Mouse (Mus musculus): ENCODE measurements around the gene Rho. TPM values are rescaled to one million over a fixed set of nuclear protein-coding genes. Genes with fewer than 3 reads are reported as not detected.
A peak's percentile ranks its signal among the peaks of the same experiment; 100 is the strongest.

Gene Rho
- polyA plus RNA-seq (2015; fragmentation: Nextera tagmentation; extraction: Ambion mirVana) = not detected in 2 replicates

- no peak within 1 kb of the TSS for H3K4me3 ChIP-seq (ENCODE audit: low read depth, low read length)
- no peak within 1 kb of the TSS for H3K9ac ChIP-seq (ENCODE audit: low read depth, low read length)
- no peak for ATAC-seq (ENCODE audit: low read depth)
- no peaks in the 10 kb centered on the region for H3K4me1 ChIP-seq (ENCODE audit: control insufficient read depth, low read depth, low read length)
- H3K4me2 ChIP-seq (ENCODE audit: low read depth, low read length) = no peak within 1 kb of the TSS
- 74% methylated on average over 14 of the region's 14 CpGs for WGBS (ENCODE audit: insufficient replicate concordance)
- H3K27ac ChIP-seq (ENCODE audit: low read length) = no peak within 1 kb of the TSS
- H3K36me3 ChIP-seq (ENCODE audit: control insufficient read depth, insufficient read depth) = no peaks in the 10 kb centered on the region
- H3K27me3 ChIP-seq (ENCODE audit: control insufficient read depth, insufficient read depth, low read depth, low read length) = no peaks in the 10 kb centered on the region
- no peaks in the 10 kb centered on the region for H3K9me3 ChIP-seq (replicated peaks; ENCODE audit: control insufficient read depth, low read length)
Measured at GRCm38 (mm10) chr6:115931639-115932038, at the start of gene Rho. Gene Rho (plus strand): TSS chr6:115931748.

- no peak overlapping the region for H3K4me2 ChIP-seq (ENCODE audit: low read depth, low read length)
- no peaks in the 10 kb centered on the region for H3K9me3 ChIP-seq (replicated peaks; ENCODE audit: control insufficient read depth, low read length)
- peaks cover 4% of the 10 kb centered on the region for H3K4me1 ChIP-seq (ENCODE audit: control insufficient read depth, low read depth, low read length)
- H3K27me3 ChIP-seq (ENCODE audit: control insufficient read depth, insufficient read depth, low read depth, low read length) = no peaks in the 10 kb centered on the region
- H3K36me3 ChIP-seq (ENCODE audit: control insufficient read depth, insufficient read depth) = no peaks in the 10 kb centered on the region
- H3K4me3 ChIP-seq (ENCODE audit: low read depth, low read length) = no peak overlapping the region
- H3K9ac ChIP-seq (ENCODE audit: low read depth, low read length) = no peak overlapping the region
- peak; percentile 37 for ATAC-seq (ENCODE audit: low read depth)
- no peak overlapping the region for H3K27ac ChIP-seq (ENCODE audit: low read length)
Measured at GRCm38 (mm10) chr6:115884018-115884417, 47.5 kb upstream of the Rho start.

GRCm38 (mm10) chr6:115886894-115887293, 44.7 kb upstream of the Rho start:
- H3K36me3 ChIP-seq (ENCODE audit: control insufficient read depth, insufficient read depth) = no peaks in the 10 kb centered on the region
- H3K27me3 ChIP-seq (ENCODE audit: control insufficient read depth, insufficient read depth, low read depth, low read length) = no peaks in the 10 kb centered on the region
- H3K9ac ChIP-seq (ENCODE audit: low read depth, low read length) = no peak overlapping the region
- ATAC-seq (ENCODE audit: low read depth) = peak; percentile 16; the same call in 1 of the 2 replicates
- H3K9me3 ChIP-seq (replicated peaks; ENCODE audit: control insufficient read depth, low read length) = no peaks in the 10 kb centered on the region
- H3K4me1 ChIP-seq (ENCODE audit: control insufficient read depth, low read depth, low read length) = peaks cover 4% of the 10 kb centered on the region
- no peak overlapping the region for H3K4me2 ChIP-seq (ENCODE audit: low read depth, low read length)
- no peak overlapping the region for H3K4me3 ChIP-seq (ENCODE audit: low read depth, low read length)
- no peak overlapping the region for H3K27ac ChIP-seq (ENCODE audit: low read length)
- WGBS (ENCODE audit: insufficient replicate concordance) = 15% methylated on average over 4 of the region's 4 CpGs

- ATAC-seq (ENCODE audit: low read depth) = no peak
- WGBS (ENCODE audit: insufficient replicate concordance) = 85% methylated on average over 3 of the region's 3 CpGs
- no peak overlapping the region for H3K4me2 ChIP-seq (ENCODE audit: low read depth, low read length)
- H3K27me3 ChIP-seq (ENCODE audit: control insufficient read depth, insufficient read depth, low read depth, low read length) = no peaks in the 10 kb centered on the region
- H3K4me3 ChIP-seq (ENCODE audit: low read depth, low read length) = no peak overlapping the region
- no peaks in the 10 kb centered on the region for H3K9me3 ChIP-seq (replicated peaks; ENCODE audit: control insufficient read depth, low read length)
- H3K9ac ChIP-seq (ENCODE audit: low read depth, low read length) = no peak overlapping the region
- H3K27ac ChIP-seq (ENCODE audit: low read length) = no peak overlapping the region
- peaks cover 4% of the 10 kb centered on the region for H3K4me1 ChIP-seq (ENCODE audit: control insufficient read depth, low read depth, low read length)
- H3K36me3 ChIP-seq (ENCODE audit: control insufficient read depth, insufficient read depth) = no peaks in the 10 kb centered on the region
Measured at GRCm38 (mm10) chr6:115888296-115888695, 43.3 kb upstream of the Rho start.

- no peaks in the 10 kb centered on the region for H3K36me3 ChIP-seq (ENCODE audit: control insufficient read depth, insufficient read depth)
- no peak overlapping the region for H3K4me3 ChIP-seq (ENCODE audit: low read depth, low read length)
- no peak overlapping the region for H3K4me2 ChIP-seq (ENCODE audit: low read depth, low read length)
- no peaks in the 10 kb centered on the region for H3K9me3 ChIP-seq (replicated peaks; ENCODE audit: control insufficient read depth, low read length)
- no peaks in the 10 kb centered on the region for H3K27me3 ChIP-seq (ENCODE audit: control insufficient read depth, insufficient read depth, low read depth, low read length)
- H3K4me1 ChIP-seq (ENCODE audit: control insufficient read depth, low read depth, low read length) = peaks cover 4% of the 10 kb centered on the region
- no peak for ATAC-seq (ENCODE audit: low read depth)
- no peak overlapping the region for H3K9ac ChIP-seq (ENCODE audit: low read depth, low read length)
- H3K27ac ChIP-seq (ENCODE audit: low read length) = no peak overlapping the region
- WGBS (ENCODE audit: insufficient replicate concordance) = 65% methylated on average over 8 of the region's 8 CpGs
Measured at GRCm38 (mm10) chr6:115890601-115891000, 40.9 kb upstream of the Rho start.

- Histone ChIP-seq H3K9me3 (replicated peaks; ENCODE audit: control insufficient read depth, low read length) (no peaks in the 10 kb centered on the region), H3K4me2 (ENCODE audit: low read depth, low read length) (no peak overlapping the region), H3K36me3 (ENCODE audit: control insufficient read depth, insufficient read depth) (no peaks in the 10 kb centered on the region), H3K4me1 (ENCODE audit: control insufficient read depth, low read depth, low read length) (peaks cover 4% of the 10 kb centered on the region), H3K9ac (ENCODE audit: low read depth, low read length) (no peak overlapping the region), H3K27ac (ENCODE audit: low read length) (no peak overlapping the region), H3K27me3 (ENCODE audit: control insufficient read depth, insufficient read depth, low read depth, low read length) (no peaks in the 10 kb centered on the region), H3K4me3 (ENCODE audit: low read depth, low read length) (no peak overlapping the region)
- no peak for ATAC-seq (ENCODE audit: low read depth)
- WGBS (ENCODE audit: insufficient replicate concordance) = 72% methylated on average over 6 of the region's 6 CpGs
Measured at GRCm38 (mm10) chr6:115891061-115891460, 40.5 kb upstream of the Rho start.

GRCm38 (mm10) chr6:115891497-115892061, 40.0 kb upstream of the Rho start:
- H3K4me2 ChIP-seq (ENCODE audit: low read depth, low read length) = no peak overlapping the region
- H3K36me3 ChIP-seq (ENCODE audit: control insufficient read depth, insufficient read depth) = no peaks in the 10 kb centered on the region
- no peaks in the 10 kb centered on the region for H3K9me3 ChIP-seq (replicated peaks; ENCODE audit: control insufficient read depth, low read length)
- WGBS (ENCODE audit: insufficient replicate concordance) = 65% methylated on average over 8 of the region's 8 CpGs
- H3K4me1 ChIP-seq (ENCODE audit: control insufficient read depth, low read depth, low read length) = peaks cover 3% of the 10 kb centered on the region
- no peak overlapping the region for H3K27ac ChIP-seq (ENCODE audit: low read length)
- no peak overlapping the region for H3K9ac ChIP-seq (ENCODE audit: low read depth, low read length)
- ATAC-seq (ENCODE audit: low read depth) = no peak
- H3K4me3 ChIP-seq (ENCODE audit: low read depth, low read length) = no peak overlapping the region
- H3K27me3 ChIP-seq (ENCODE audit: control insufficient read depth, insufficient read depth, low read depth, low read length) = no peaks in the 10 kb centered on the region

GRCm38 (mm10) chr6:115892363-115892762, 39.2 kb upstream of the Rho start:
- Histone ChIP-seq H3K27ac (ENCODE audit: low read length) (no peak overlapping the region), H3K4me3 (ENCODE audit: low read depth, low read length) (no peak overlapping the region), H3K27me3 (ENCODE audit: control insufficient read depth, insufficient read depth, low read depth, low read length) (no peaks in the 10 kb centered on the region), H3K4me1 (ENCODE audit: control insufficient read depth, low read depth, low read length) (no peaks in the 10 kb centered on the region), H3K36me3 (ENCODE audit: control insufficient read depth, insufficient read depth) (no peaks in the 10 kb centered on the region), H3K4me2 (ENCODE audit: low read depth, low read length) (no peak overlapping the region), H3K9ac (ENCODE audit: low read depth, low read length) (no peak overlapping the region), H3K9me3 (replicated peaks; ENCODE audit: control insufficient read depth, low read length) (no peaks in the 10 kb centered on the region)
- ATAC-seq (ENCODE audit: low read depth) = no peak
- WGBS (ENCODE audit: insufficient replicate concordance) = 41% methylated on average over 3 of the region's 3 CpGs

GRCm38 (mm10) chr6:115896346-115896745, 35.2 kb upstream of the Rho start:
- ATAC-seq (ENCODE audit: low read depth) = no peak
- H3K4me2 ChIP-seq (ENCODE audit: low read depth, low read length) = no peak overlapping the region
- H3K4me1 ChIP-seq (ENCODE audit: control insufficient read depth, low read depth, low read length) = no peaks in the 10 kb centered on the region
- H3K9ac ChIP-seq (ENCODE audit: low read depth, low read length) = no peak overlapping the region
- no peak overlapping the region for H3K4me3 ChIP-seq (ENCODE audit: low read depth, low read length)
- H3K27me3 ChIP-seq (ENCODE audit: control insufficient read depth, insufficient read depth, low read depth, low read length) = no peaks in the 10 kb centered on the region
- no peaks in the 10 kb centered on the region for H3K9me3 ChIP-seq (replicated peaks; ENCODE audit: control insufficient read depth, low read length)
- no peaks in the 10 kb centered on the region for H3K36me3 ChIP-seq (ENCODE audit: control insufficient read depth, insufficient read depth)
- WGBS (ENCODE audit: insufficient replicate concordance) = 79% methylated on average over 1 of the region's 1 CpGs
- no peak overlapping the region for H3K27ac ChIP-seq (ENCODE audit: low read length)
